Mouse (Mus musculus): ENCODE data around the gene Dsn1.

The Dsn1 gene

GRCm38 (mm10) chr2:156963891-156964290, 43.1 kb downstream of the Dsn1 start:
- no peak for DNase-seq

GRCm38 (mm10) chr2:156958496-156959252, 48.3 kb downstream of the Dsn1 start:
- no peak for DNase-seq

DNA sequence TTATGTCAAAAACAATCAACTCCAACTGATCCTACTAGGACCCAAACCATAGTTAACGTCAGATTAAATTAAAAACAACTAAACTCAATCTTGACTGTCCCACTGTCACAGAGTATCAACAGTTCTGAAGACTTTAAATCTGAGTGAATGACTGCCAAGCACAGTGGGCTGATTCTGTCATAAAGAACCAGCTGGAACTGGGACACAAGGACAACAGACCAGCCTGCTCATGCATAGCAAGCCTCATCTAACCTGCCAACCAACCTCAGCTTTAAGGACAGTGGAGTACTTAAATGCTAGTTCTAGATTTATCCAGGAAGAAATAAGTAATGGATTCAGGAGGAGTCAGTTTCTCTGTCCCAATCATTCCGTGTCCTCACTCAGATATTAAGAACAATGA, 49.9 kb downstream of the Dsn1 start:
- no peak for DNase-seq

- no peak for DNase-seq
These were observed 50.6 kb downstream of the Dsn1 start for GRCm38 (mm10) chr2:156956306-156956705.

- no peak for DNase-seq
These were observed 52.5 kb downstream of the Dsn1 start for GRCm38 (mm10) chr2:156954463-156954862.

- DNase-seq = no peak
These were observed 55.5 kb downstream of the Dsn1 start for GRCm38 (mm10) chr2:156951301-156952094.

- no peak for DNase-seq
These were observed 56.1 kb downstream of the Dsn1 start for GRCm38 (mm10) chr2:156950816-156951215.

Data from cerebellum, adult 11 months (tissue).